Mouse (Mus musculus) adrenal gland, postnatal 25 days (tissue): ENCODE results near the gene Dynlt1c. TPM values are rescaled to one million over a fixed set of nuclear protein-coding genes. Genes with fewer than 3 reads are reported as not detected.
"Not testable (repeated sequence)": the region's sequence is repeated elsewhere in the genome, so short reads cannot be mapped to it uniquely, and the experiment has no call there.

Source experiments
- DNase-seq: peaks from one replicate; pipeline ENCODE4 v3.0.0; 2021; ENCODE audit warnings: mixed read lengths
- total RNA-seq: library from RNA; stranded (reverse); gene quantifications from 2 replicates; pipeline ENCODE4 v1.2.3, GENCODE M21; 2021

Dynlt1c gene
- total RNA-seq, 1 experiment from 2014 or later = 14.6 TPM

DNA sequence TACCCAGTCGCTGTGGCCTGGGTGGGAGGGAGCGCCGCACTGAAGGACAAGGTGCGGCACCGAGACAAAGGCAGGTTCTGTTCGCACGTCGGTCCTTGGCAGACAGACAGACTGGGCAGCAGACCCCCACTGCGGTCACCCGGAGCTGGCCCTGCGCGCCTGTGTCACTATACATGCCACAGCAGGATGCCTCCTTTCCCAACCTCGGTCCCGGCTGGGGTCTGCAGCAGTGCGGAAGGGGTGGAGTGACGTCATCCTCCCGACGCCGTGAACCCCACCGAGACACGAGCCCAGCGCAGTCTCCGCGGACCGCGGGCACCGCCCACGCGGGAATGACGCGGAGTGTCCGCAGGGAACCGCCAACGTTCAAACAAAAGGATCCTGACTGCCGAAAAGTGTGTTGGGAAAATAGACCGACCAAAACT, 53.6 kb downstream of the Dynlt1c start:
- peak; percentile 59 for DNase-seq

- peak; percentile 45 for DNase-seq
These were observed 54.3 kb downstream of the Dynlt1c start, which contains the start of gene Dynlt1f for GRCm38 (mm10) chr17:6655567-6656281. Gene Dynlt1f (minus strand): TSS chr17:6655900.

DNA sequence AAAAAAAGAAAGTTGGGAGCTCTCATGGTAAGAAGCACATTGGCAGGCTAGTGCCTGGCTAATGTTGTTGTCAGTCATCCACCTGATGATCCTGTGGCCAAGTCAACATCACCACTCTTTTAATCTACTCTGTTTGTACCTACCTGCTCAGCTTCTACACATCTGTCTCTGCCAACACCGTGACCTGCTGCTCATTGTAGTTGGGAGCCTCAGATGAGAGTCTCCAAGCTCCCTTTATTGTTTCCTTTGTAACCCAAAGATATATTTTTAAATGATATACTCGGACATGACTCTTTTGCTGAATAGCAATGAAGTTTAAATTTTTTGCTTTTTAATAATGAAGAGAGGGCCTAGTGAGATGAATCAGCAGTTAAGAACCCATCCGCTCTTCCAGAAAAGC, 55.0 kb downstream of the Dynlt1c start:
- DNase-seq = not testable (repeated sequence)

DNA sequence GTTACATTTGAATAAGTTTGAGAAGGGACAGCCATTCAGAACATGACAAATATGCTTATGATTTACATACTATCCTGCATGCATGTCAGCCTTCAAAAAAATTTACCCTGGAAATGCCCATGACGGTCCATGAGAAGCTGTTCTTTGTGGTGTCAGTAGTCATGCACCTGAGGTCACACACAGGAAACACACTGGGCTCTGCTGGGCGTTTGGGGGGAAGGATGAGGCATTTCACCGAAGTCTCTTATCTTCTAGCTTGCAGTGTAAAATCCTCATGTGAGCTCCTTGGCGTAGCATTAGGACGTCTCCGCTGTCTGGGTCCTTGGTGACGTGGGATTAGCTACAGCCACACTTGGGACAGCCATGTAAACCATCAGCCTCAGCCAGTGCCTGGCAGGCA, 57.3 kb downstream of the Dynlt1c start, which contains the start of gene Sytl3:
Gene Sytl3, plus strand, starts transcription at position 293 of the 400 bp plus-strand sequence.
- not testable (repeated sequence) for DNase-seq

Other genes with a start within 250 kb of the Dynlt1c start
- gene Dynlt1b, start 171.6 kb upstream of the Dynlt1c start, total RNA-seq = 130 and 171 TPM in 2 replicates
- gene Dynlt1f, start 54.2 kb downstream of the Dynlt1c start, total RNA-seq = 77.7 and 153 TPM in 2 replicates
- 0.24 TPM in 1 of 2 replicates, not detected in the other for gene Sytl3, start 57.4 kb downstream of the Dynlt1c start, total RNA-seq
- gene Ezr, start 181.1 kb downstream of the Dynlt1c start, total RNA-seq = 17.9 and 29.0 TPM in 2 replicates